Mouse (Mus musculus): ENCODE data around the gene 4930404N11Rik. TPM values are rescaled to one million over a fixed set of nuclear protein-coding genes. Genes with fewer than 3 reads are reported as not detected.
A peak's percentile ranks its signal among the peaks of the same experiment; 100 is the strongest.

Gene 4930404N11Rik
- polyA plus RNA-seq, 1 experiment = 0.16 TPM

DNA sequence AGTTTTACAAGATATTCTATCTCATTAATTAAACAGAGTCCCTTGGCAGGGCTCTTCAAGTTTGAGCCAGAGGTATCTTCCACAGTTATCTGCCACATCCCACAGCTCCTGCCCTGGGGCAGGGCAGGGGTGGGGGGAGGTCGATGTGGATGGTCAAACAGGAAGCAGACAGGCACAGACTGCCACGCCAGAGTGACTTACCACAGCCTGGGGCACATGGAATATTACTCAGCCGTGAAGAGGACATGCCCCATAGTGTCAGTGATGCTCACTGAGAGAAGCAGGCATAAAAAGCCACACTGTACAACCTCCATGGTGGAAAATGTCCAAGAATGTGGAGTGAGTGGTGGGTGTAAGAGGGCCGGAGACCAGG is 20.5 kb downstream of the 4930404N11Rik start:
- Histone ChIP-seq H3K4me1 (ENCODE audit: control insufficient read depth, insufficient read depth, low read length) (peaks cover 10% of the 10 kb centered on the region; the same call in 1 of the 2 replicates), H3K27me3 (replicated peaks; ENCODE audit: control insufficient read depth, insufficient read depth, low read length) (no peaks in the 10 kb centered on the region), H3K4me3 (ENCODE audit: insufficient read depth, low read depth, low read length) (no peak overlapping the region), H3K36me3 (ENCODE audit: control insufficient read depth, insufficient read depth, low read length) (no peaks in the 10 kb centered on the region), H3K27ac (ENCODE audit: insufficient read depth, low read depth, low read length) (no peak overlapping the region)
- DNase-seq = no peak
- 69% methylated on average over 4 of the region's 4 CpGs for WGBS
- no peak for TF ChIP-seq POLR2A (IDR thresholded peaks at IDR 0.05; ENCODE audit: low read depth, low read length)
- TF ChIP-seq CTCF (conservative IDR thresholded peaks at IDR 0.05; ENCODE audit: insufficient read depth, insufficient read length, low read depth, low read length) = no peak

DNA sequence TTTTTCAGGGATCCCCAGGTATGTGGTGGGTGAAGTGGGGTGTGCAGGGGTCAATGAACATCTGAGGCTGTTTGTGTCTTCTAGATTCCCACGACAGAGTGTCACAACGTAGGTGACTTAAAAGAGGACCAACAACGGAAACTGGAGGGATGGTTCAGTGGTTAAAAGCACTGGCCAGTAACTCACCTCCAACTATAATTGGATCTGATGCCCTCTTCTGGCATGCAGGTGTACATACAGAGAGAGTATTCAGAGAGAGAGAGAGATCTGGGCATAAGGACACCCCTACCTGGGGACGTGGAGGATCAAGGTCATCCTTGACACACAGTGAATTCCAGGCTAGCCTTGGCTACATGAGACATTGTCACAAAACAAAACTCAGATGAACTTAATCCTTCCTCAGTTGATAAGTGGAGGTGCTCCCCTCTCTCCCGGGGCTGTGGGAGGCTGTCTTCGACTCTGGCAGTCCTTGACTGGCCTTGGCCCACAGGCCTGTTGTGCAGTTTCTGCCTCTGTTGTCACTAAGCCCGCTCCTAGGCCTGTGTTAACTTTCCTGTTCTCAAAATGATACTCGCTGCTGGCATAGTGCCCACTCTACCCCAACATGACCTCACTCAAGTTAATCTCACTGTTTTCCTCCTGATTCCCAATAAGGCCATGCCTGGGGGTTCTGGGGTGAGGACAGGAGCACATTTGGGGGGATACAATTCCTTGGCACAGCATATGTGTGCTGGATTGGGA is 21.0 kb downstream of the 4930404N11Rik start:
- no peaks in the 10 kb centered on the region for H3K36me3 ChIP-seq (ENCODE audit: control insufficient read depth, insufficient read depth, low read length)
- H3K4me1 ChIP-seq (ENCODE audit: control insufficient read depth, insufficient read depth, low read length) = peaks cover 8% of the 10 kb centered on the region; the same call in 1 of the 2 replicates
- DNase-seq = peak; percentile 49
- TF ChIP-seq CTCF (conservative IDR thresholded peaks at IDR 0.05; ENCODE audit: insufficient read depth, insufficient read length, low read depth, low read length) (0 out of 2 replicates have a peak, but pooled peaks have one; percentile 9), POLR2A (IDR thresholded peaks at IDR 0.05; ENCODE audit: low read depth, low read length) (no peak)
- H3K27me3 ChIP-seq (replicated peaks; ENCODE audit: control insufficient read depth, insufficient read depth, low read length) = no peaks in the 10 kb centered on the region
- H3K27ac ChIP-seq (ENCODE audit: insufficient read depth, low read depth, low read length) = no peak overlapping the region
- WGBS = 39% methylated on average over 8 of the region's 8 CpGs
- H3K4me3 ChIP-seq (ENCODE audit: insufficient read depth, low read depth, low read length) = no peak overlapping the region

DNA sequence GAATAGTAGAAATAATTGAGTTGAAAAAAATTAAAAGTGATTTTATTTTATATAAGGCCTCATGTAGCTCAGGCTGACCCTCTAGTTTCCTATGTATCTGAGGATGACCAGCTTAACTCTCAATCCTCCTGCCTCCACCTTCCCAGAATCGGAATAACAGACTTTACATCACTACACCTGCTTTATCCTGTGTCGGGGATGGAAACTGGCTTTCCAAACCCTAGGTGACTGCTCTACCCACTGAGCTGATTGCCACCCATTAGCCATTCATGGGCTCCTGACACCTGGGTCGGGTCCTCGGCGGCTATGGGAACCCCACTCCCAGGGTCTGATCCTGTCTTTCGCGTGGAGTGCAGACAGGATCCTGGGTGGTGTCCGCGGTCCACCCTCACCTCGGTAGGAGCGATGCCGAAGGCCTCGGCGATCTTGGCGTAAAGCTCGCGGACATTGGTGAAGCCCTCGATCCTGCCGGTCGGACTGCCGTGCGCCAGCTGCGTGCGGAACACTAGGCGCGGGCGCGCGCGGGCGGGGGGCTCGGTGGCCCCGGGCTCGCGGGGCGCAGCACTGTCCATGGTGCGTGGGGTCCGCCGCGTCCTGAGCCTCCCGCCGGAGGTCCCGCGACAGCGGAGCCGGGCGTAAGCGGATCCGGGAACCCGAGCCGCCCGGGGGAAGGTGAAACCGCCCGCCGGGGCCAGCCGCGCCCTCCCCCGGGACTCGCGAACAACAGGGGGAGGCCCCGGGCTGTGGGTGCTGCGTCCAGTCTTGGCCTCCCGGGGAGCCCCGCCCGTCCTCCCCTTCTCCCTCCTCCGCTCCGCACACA is 22.7 kb downstream of the 4930404N11Rik start, which contains the start of gene Gipc3:
Gene Gipc3, minus strand, starts transcription at position 581 of the 820 bp plus-strand sequence.
- H3K27ac ChIP-seq (ENCODE audit: insufficient read depth, low read depth, low read length) = no peak within 1 kb of the TSS
- peaks cover 5% of the 10 kb centered on the region; the same call in 1 of the 2 replicates for H3K4me1 ChIP-seq (ENCODE audit: control insufficient read depth, insufficient read depth, low read length)
- no peaks in the 10 kb centered on the region for H3K27me3 ChIP-seq (replicated peaks; ENCODE audit: control insufficient read depth, insufficient read depth, low read length)
- TF ChIP-seq CTCF (conservative IDR thresholded peaks at IDR 0.05; ENCODE audit: insufficient read depth, insufficient read length, low read depth, low read length) (no peak), POLR2A (IDR thresholded peaks at IDR 0.05; ENCODE audit: low read depth, low read length) (no peak)
- WGBS = 4% methylated on average over 66 of the region's 67 CpGs
- H3K36me3 ChIP-seq (ENCODE audit: control insufficient read depth, insufficient read depth, low read length) = no peaks in the 10 kb centered on the region
- peak within 1 kb of the TSS; percentile 55 for H3K4me3 ChIP-seq (ENCODE audit: insufficient read depth, low read depth, low read length)
- DNase-seq = no peak

DNA sequence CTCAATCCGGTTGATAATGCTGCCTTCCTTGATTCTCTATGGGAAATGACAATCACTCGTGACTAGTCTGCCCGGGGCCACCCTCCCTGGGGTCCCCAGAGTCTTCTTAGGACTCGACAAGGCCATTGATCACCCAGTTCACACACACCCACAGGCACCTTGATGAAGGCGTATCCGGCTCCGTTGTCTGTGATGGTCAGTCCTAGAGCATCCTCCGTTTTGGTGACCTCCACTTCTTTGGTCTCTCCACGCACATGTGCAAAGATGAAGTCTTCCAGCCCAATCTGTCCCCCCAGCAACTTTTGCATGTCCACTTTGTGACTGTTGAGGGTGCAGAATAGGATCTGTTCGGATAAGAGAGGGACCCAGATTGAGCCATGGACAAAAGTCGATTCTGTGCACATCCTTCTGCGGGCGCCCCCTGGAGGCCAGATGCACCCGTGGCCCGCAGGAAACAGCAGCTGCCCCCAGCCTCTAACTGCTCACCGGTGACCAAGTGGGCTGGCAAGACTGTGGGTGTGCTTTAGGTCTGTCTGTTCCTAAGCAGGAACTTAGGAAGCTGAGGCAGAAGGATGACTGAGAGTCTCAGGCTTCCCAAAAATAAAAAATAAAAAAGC is 24.2 kb downstream of the 4930404N11Rik start:
- H3K27ac ChIP-seq (ENCODE audit: insufficient read depth, low read depth, low read length) = no peak overlapping the region
- H3K36me3 ChIP-seq (ENCODE audit: control insufficient read depth, insufficient read depth, low read length) = no peaks in the 10 kb centered on the region
- WGBS = 39% methylated on average over 16 of the region's 16 CpGs
- H3K4me1 ChIP-seq (ENCODE audit: control insufficient read depth, insufficient read depth, low read length) = no peaks in the 10 kb centered on the region
- H3K27me3 ChIP-seq (replicated peaks; ENCODE audit: control insufficient read depth, insufficient read depth, low read length) = no peaks in the 10 kb centered on the region
- peak; percentile 74 for DNase-seq
- TF ChIP-seq POLR2A (IDR thresholded peaks at IDR 0.05; ENCODE audit: low read depth, low read length) (no peak), CTCF (conservative IDR thresholded peaks at IDR 0.05; ENCODE audit: insufficient read depth, insufficient read length, low read depth, low read length) (peak; percentile 69)
- H3K4me3 ChIP-seq (ENCODE audit: insufficient read depth, low read depth, low read length) = no peak overlapping the region

DNA sequence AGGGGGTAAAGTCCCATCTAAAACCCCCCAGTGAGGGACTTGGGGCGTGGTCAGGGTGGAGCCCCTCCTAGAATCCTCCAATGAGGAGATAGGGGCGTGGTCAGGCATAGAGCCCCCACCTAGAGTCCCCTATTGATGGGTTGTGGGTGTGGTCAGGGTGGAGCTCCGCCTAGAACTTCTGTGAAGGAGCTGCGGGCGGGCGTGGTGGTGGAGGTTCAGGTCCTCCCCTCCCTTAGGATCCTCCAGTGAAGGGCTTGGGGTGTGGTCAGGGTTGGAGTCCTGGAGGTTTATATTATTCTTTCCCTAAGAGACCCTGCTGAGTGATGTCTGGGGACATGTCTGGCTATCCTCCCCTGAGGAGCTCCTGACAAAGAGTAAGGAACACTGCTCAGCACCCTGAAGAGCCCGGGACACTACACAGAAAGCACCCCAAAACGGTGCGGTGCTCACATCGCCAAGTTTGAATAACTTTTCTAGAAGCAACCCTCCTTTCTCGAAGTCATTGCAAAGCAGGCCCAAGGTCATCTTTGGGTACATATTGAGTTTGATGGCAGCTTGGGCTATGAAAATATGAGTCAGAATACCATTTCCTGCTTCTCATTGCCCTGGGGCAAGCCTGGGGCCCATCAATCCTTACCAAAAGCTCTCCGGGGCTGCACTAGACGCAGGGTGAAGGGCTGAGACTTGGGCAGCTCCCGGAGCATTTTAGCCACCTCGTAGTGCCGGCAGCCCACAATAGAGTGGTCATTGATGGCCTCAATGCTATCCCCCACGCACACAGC is 24.9 kb downstream of the 4930404N11Rik start:
- no peak overlapping the region for H3K27ac ChIP-seq (ENCODE audit: insufficient read depth, low read depth, low read length)
- no peak for TF ChIP-seq CTCF (conservative IDR thresholded peaks at IDR 0.05; ENCODE audit: insufficient read depth, insufficient read length, low read depth, low read length)
- no peak for TF ChIP-seq POLR2A (IDR thresholded peaks at IDR 0.05; ENCODE audit: low read depth, low read length)
- H3K4me3 ChIP-seq (ENCODE audit: insufficient read depth, low read depth, low read length) = no peak overlapping the region
- H3K36me3 ChIP-seq (ENCODE audit: control insufficient read depth, insufficient read depth, low read length) = no peaks in the 10 kb centered on the region
- no peaks in the 10 kb centered on the region for H3K4me1 ChIP-seq (ENCODE audit: control insufficient read depth, insufficient read depth, low read length)
- 57% methylated on average over 17 of the region's 17 CpGs for WGBS
- no peak for DNase-seq
- no peaks in the 10 kb centered on the region for H3K27me3 ChIP-seq (replicated peaks; ENCODE audit: control insufficient read depth, insufficient read depth, low read length)

DNA sequence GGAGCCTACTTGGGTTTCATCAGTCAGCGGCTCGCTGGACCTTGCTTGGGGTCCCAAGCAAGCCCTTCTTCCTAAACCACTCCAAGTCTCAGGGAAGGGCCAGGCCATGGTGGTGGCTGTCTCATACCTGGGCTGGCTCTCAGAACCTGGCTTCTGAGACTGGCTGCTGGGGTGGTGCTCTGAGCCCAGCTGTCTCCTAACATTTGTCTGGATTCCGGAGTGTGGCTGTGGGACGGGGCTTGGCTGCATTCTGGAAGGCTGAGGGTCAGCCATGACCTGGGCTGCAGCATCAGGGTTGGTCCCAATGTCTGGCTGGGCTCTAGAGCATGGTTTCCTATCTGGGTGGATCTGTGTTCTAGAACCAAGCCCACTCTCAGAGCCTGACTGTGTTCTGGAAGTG is 29.1 kb downstream of the 4930404N11Rik start:
- TF ChIP-seq POLR2A (IDR thresholded peaks at IDR 0.05; ENCODE audit: low read depth, low read length) (no peak), CTCF (conservative IDR thresholded peaks at IDR 0.05; ENCODE audit: insufficient read depth, insufficient read length, low read depth, low read length) (no peak)
- no peaks in the 10 kb centered on the region for H3K27me3 ChIP-seq (replicated peaks; ENCODE audit: control insufficient read depth, insufficient read depth, low read length)
- no peak overlapping the region for H3K27ac ChIP-seq (ENCODE audit: insufficient read depth, low read depth, low read length)
- 90% methylated on average over 4 of the region's 4 CpGs for WGBS
- DNase-seq = no peak
- H3K4me1 ChIP-seq (ENCODE audit: control insufficient read depth, insufficient read depth, low read length) = no peaks in the 10 kb centered on the region
- H3K36me3 ChIP-seq (ENCODE audit: control insufficient read depth, insufficient read depth, low read length) = no peaks in the 10 kb centered on the region
- no peak overlapping the region for H3K4me3 ChIP-seq (ENCODE audit: insufficient read depth, low read depth, low read length)

Measured in kidney, adult 2 months (tissue).